Mouse (Mus musculus): ENCODE data around the gene Dnajc4. TPM values are rescaled to one million over a fixed set of nuclear protein-coding genes. Genes with fewer than 3 reads are reported as not detected.
"Not testable (repeated sequence)": the region's sequence is repeated elsewhere in the genome, so short reads cannot be mapped to it uniquely, and the experiment has no call there.

Dnajc4 gene
- polyA plus RNA-seq, 1 experiment from 2014 or later, result 24.1 TPM

DNA sequence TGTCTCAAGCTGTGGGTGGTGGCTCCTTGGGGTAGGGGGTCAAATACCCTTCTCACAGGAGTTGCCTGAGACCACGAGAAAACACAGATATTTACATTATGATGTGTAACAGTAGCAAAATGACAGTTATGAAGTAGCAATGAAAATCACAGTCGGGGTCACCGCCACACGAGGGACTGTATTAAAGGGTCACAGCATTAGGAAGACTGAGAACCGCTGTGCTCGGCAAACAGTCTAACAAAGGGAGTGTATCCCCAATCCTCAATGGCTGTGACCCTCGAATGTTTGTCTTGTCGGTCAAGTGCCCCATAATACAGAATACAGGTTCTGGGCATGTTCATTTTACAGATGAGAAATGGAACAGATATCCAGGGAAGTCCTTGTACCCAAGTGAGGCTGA lies 1.6 kb upstream of the Dnajc4 start:
- WGBS, result 87% methylated on average over 8 of the region's 8 CpGs
- Histone ChIP-seq H3K9ac (no peak overlapping the region), H3K27me3 (no peaks in the 10 kb centered on the region), H3K36me3 (peaks cover 12% of the 10 kb centered on the region), H3K4me3 (replicated peaks) (no peak overlapping the region; the same call in 1 of the 2 replicates), H3K4me2 (peak overlapping the region; percentile 82; the same call in 1 of the 2 replicates), H3K9me3 (replicated peaks) (no peaks in the 10 kb centered on the region), H3K27ac (no peak overlapping the region), H3K4me1 (peaks cover 56% of the 10 kb centered on the region)
- no peak for ATAC-seq (replicated peaks; ENCODE audit: low FRiP score)

DNA sequence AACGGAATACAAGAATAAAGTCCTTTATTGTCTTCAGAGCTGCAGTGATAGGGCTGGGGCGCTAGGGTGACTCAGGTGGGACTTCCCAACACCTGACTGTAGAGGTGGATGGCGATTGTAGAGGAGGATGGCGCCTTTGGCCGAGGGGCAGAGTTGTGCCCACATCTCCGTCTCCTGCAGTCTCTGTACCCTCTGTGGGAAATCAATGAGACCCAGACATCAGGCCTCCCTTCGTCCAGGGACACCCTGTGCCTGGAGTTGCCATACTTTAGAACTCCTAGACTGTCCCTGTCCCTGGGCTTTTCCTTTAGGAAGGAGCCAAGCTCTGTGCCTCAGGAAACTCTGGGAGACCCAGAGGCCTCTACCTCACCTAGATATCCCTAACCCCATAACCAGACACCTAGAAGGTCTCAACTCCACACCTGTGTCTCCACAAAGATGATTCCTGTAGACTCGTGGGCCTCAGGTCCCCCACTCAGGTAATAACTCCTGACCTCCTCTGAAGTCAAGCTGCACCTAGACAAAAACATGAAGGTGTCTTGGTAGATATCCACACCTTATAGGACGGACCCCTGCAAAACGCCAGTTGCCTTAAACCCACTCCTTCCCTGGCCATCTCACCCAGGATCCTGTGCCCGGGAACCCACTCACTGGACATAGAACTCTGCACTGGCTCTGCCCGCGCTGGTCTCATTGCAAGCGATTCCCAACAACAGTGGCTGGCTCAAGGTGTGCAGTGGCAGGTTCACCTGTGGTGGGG lies 819 bp upstream of the Dnajc4 start:
- Histone ChIP-seq H3K4me2 (peak overlapping the region; percentile 81), H3K27ac (peak overlapping the region; percentile 74), H3K4me1 (peaks cover 59% of the 10 kb centered on the region), H3K36me3 (peaks cover 4% of the 10 kb centered on the region), H3K9ac (peak overlapping the region; percentile 56), H3K27me3 (no peaks in the 10 kb centered on the region), H3K4me3 (replicated peaks) (peak overlapping the region; percentile 62), H3K9me3 (replicated peaks) (no peaks in the 10 kb centered on the region)
- WGBS, result 60% methylated on average over 14 of the region's 14 CpGs
- no peak for ATAC-seq (replicated peaks; ENCODE audit: low FRiP score)

DNA sequence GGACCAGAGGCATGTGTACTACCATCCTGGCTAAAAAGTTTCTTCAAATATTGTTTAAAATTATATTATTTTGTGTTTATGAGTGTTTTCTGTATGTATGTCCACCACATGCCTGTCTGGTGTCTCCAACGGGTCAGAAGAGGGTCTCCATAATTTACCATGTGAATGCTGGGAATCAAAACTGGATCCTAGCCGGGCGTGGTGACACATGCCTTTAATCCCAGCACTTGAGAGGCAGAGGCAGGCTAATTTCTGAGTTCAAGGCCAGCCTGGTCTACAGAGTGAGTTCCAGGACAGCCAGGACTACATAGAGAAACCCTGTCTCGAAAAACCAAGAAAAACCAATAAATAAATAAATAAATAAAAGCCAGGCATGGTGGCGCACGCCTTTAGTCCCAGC lies 1.2 kb downstream of the Dnajc4 start:
- not testable (repeated sequence) for H3K36me3 ChIP-seq; H3K27me3 ChIP-seq; ATAC-seq (replicated peaks; ENCODE audit: low FRiP score); H3K4me2 ChIP-seq; H3K4me3 ChIP-seq (replicated peaks); H3K9ac ChIP-seq; H3K9me3 ChIP-seq (replicated peaks); H3K27ac ChIP-seq
- WGBS, result 90% methylated on average over 6 of the region's 6 CpGs
- peaks cover 56% of the 10 kb centered on the region for H3K4me1 ChIP-seq

DNA sequence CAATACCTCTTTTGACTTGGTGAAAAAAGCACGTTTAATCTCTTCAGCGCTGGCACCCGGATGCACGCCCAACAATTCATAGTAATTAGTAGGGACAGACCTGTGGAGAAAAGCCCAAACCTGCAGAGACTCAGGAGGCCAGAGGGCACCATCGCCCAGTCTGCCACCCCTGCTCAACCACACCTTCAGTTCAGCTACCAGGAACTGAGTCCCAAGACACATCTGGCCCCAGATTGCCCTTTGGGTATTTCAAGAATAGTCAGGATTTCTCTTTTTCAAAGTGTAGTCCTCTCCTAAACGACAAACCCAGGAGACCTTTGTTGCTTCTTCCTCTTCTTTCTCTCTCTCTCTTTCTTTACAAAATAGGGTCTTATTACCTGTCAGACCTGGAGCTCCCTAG lies 1.7 kb downstream of the Dnajc4 start:
- Histone ChIP-seq H3K4me1 (peaks cover 58% of the 10 kb centered on the region), H3K4me3 (replicated peaks) (no peak overlapping the region), H3K36me3 (peaks cover 3% of the 10 kb centered on the region; the same call in 1 of the 2 replicates), H3K4me2 (no peak overlapping the region), H3K27me3 (no peaks in the 10 kb centered on the region), H3K9me3 (replicated peaks) (no peaks in the 10 kb centered on the region), H3K9ac (no peak overlapping the region), H3K27ac (no peak overlapping the region)
- no peak for ATAC-seq (replicated peaks; ENCODE audit: low FRiP score)
- 84% methylated on average over 6 of the region's 6 CpGs for WGBS

DNA sequence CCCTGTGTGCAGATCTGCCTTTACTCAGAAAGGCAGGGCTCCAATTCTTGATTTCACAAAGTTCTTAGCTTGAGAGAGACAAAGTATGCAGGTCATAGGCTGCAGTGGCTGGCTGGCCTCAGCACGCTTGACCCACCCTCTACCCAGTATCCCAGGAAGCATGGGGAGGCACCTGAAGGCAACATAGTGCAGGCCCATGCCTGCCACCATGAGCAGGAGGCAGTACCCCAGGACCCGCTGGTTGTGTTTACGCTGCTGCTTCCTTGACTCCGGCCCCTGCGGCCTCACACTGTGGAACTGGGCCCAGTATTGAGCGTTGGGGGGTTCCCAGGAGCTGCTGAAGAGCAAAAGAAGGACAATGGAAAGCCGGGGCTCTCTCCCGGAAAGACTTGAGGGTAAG lies 3.1 kb downstream of the Dnajc4 start:
- 92% methylated on average over 8 of the region's 8 CpGs for WGBS
- H3K4me2 ChIP-seq, result no peak overlapping the region
- H3K27ac ChIP-seq, result no peak overlapping the region
- no peak overlapping the region for H3K4me3 ChIP-seq (replicated peaks)
- H3K9me3 ChIP-seq (replicated peaks), result no peaks in the 10 kb centered on the region
- H3K4me1 ChIP-seq, result peaks cover 46% of the 10 kb centered on the region
- no peaks in the 10 kb centered on the region for H3K27me3 ChIP-seq
- peaks cover 14% of the 10 kb centered on the region for H3K36me3 ChIP-seq
- H3K9ac ChIP-seq, result no peak overlapping the region
- ATAC-seq (replicated peaks; ENCODE audit: low FRiP score), result no peak

DNA sequence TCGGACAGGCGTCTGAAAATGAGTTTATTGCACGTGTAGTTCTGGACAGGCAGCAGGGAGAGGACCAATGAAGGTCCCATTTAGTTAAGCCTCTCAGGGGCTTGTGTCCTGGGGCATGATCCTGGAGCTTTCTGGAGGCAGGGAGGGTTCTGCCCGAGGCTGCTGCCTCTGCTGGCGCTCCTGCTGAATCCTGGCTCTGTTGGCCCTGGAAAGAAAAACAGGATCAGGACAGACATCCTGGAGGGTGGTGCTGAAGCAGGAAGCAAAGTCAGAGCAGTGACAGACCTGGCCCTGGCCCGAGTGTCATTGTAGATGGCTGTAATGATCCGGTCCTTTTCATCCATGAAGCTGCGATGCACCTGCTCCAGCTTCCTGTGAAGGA lies 4.5 kb downstream of the Dnajc4 start:
- H3K27ac ChIP-seq, result peak overlapping the region; percentile 90
- H3K36me3 ChIP-seq, result peaks cover 25% of the 10 kb centered on the region
- ATAC-seq (replicated peaks; ENCODE audit: low FRiP score), result no peak
- no peaks in the 10 kb centered on the region for H3K9me3 ChIP-seq (replicated peaks)
- H3K4me1 ChIP-seq, result peaks cover 35% of the 10 kb centered on the region
- peak overlapping the region; percentile 91 for H3K9ac ChIP-seq
- WGBS, result 2% methylated on average over 8 of the region's 8 CpGs
- H3K4me3 ChIP-seq (replicated peaks), result peak overlapping the region; percentile 82
- H3K4me2 ChIP-seq, result peak overlapping the region; percentile 92
- H3K27me3 ChIP-seq, result no peaks in the 10 kb centered on the region

DNA sequence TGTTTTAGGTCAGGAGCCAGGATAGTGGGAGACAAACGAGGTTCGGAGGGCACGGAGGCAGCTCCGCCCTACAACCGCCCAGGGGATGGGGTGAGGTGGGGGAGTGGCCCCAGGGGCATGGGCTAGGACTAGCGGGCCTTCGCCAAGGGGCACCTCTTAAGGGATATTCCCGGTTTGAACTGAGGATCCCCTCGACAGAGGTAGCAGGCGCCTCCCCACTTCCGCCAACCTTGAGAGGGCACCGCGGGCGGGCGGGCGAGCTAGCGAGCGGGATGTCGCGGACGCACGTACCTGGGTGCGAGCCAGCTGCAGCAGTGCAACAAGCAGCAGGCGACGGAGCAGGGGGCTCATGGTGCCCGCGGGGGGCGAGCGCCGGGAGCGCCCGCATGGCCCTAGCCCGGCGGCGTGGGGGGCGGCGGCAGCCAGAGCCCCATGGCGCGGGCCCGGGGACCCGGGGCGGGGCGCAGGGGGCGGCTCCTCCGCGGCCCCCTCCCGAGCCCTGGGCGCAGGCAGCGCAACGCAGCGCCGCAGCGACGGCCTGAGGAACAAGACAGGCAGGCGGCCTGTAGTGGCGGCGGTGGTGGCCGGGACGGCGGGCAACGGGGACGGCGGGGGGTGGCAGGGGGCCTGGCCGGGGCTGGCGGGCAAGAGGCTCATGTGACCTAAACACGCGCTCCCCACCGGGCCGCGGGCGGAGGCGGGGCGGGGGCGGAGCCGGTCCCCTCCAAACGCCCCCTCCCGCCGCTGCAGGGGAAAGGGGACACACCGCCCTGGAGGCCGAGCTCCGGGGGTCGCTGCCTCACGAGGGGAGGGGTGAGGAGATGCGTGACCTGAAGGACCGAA lies 5.1 kb downstream of the Dnajc4 start, which contains the start of gene Vegfb:
TSS of gene Vegfb (minus strand) at position 591 of the 843 bp plus-strand sequence.
- Histone ChIP-seq H3K4me2 (peak within 1 kb of the TSS; percentile 92), H3K9ac (peak within 1 kb of the TSS; percentile 91), H3K27ac (peak within 1 kb of the TSS; percentile 90), H3K36me3 (peaks cover 31% of the 10 kb centered on the region), H3K9me3 (replicated peaks) (no peaks in the 10 kb centered on the region), H3K27me3 (no peaks in the 10 kb centered on the region), H3K4me1 (peaks cover 32% of the 10 kb centered on the region), H3K4me3 (replicated peaks) (peak within 1 kb of the TSS; percentile 82)
- ATAC-seq (replicated peaks; ENCODE audit: low FRiP score), result peak; percentile 53
- under 1% methylated on average over 80 of the region's 85 CpGs for WGBS

DNA sequence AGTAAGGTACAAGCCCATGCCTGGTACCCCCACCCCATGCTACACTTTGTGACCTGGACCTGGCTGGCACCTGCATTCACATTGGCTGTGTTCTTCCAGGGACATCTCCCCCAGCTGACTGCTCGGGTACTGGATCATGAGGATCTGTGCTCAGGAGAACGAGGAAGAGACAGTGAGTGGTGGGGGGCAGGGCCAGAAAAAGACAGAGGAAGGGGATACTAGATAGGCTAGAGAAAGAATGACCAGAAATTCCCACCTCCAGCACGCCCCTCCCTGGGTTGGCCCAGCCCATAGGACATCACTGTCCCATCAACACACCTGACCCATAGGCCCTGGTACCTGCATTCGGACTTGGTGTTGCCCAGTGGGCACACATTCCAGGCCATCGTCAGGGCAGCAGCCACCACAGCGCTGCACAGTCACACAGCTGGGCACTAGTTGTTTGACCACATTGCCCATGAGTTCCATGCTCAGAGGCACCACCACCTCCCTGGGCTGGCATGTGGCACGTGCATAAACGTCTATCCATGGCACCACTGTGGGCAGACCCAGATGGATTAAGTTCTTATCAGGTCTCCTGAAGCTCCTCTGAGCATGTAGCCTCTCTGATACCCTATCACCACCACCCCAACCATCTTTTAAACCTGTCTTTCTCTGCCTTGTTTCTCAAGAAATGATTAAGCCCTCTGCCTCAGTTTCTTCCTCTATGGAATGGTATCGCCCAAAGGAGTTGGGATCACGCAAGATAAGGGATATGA lies 6.2 kb downstream of the Dnajc4 start:
- Histone ChIP-seq H3K27me3 (no peaks in the 10 kb centered on the region), H3K36me3 (peaks cover 39% of the 10 kb centered on the region), H3K27ac (peak overlapping the region; percentile 90; the same call in 1 of the 2 replicates), H3K4me3 (replicated peaks) (peak overlapping the region; percentile 82), H3K9ac (peak overlapping the region; percentile 91), H3K9me3 (replicated peaks) (no peaks in the 10 kb centered on the region), H3K4me1 (peaks cover 29% of the 10 kb centered on the region), H3K4me2 (peak overlapping the region; percentile 92)
- WGBS, result 77% methylated on average over 10 of the region's 10 CpGs
- ATAC-seq (replicated peaks; ENCODE audit: low FRiP score), result no peak

DNA sequence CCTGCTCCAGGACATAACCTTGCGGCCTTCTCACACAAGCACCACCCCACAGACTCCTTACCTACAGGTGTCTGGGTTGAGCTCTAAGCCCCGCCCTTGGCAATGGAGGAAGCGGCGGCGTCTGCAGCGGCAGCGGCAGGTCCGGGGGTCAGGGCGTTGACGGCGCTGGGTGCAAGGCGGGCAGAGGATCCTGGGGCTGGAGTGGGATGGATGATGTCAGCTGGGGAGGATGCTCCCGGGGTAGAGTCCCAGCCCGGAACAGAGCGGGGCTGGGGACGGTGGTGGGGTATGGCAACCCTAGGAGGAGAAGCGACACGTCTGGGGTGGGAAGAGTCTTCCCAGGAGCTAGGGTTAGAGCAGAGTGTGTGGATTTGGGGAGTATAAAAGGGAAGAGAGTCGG lies 7.1 kb downstream of the Dnajc4 start:
- Histone ChIP-seq H3K4me2 (no peak overlapping the region), H3K4me1 (peaks cover 33% of the 10 kb centered on the region), H3K27me3 (no peaks in the 10 kb centered on the region), H3K27ac (no peak overlapping the region), H3K9me3 (replicated peaks) (no peaks in the 10 kb centered on the region), H3K36me3 (peaks cover 39% of the 10 kb centered on the region), H3K9ac (no peak overlapping the region), H3K4me3 (replicated peaks) (no peak overlapping the region)
- 84% methylated on average over 19 of the region's 19 CpGs for WGBS
- no peak for ATAC-seq (replicated peaks; ENCODE audit: low FRiP score)

DNA sequence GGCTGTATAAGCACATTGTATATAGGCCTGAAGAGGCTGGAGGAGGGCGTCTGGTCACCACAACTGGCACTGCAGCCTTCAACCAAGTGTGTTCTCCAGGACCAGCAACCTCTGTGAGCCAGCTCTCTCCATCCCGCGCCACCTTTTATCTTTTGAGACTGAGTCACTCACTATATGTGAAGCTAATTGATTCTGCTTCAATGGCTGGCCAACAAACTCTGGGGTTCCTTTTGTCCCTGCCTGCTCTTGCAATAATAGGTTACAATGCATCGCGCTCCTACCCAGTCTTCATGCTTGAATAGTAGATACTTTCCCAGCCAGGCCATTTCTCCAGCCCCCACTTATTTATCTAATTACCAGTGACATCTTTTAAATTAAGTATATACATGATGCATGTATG lies 8.8 kb downstream of the Dnajc4 start:
- 96% methylated on average over 5 of the region's 5 CpGs for WGBS
- H3K27me3 ChIP-seq, result no peaks in the 10 kb centered on the region
- H3K4me1 ChIP-seq, result peaks cover 39% of the 10 kb centered on the region
- no peak overlapping the region for H3K9ac ChIP-seq
- no peak overlapping the region for H3K27ac ChIP-seq
- no peaks in the 10 kb centered on the region for H3K9me3 ChIP-seq (replicated peaks)
- no peak overlapping the region for H3K4me3 ChIP-seq (replicated peaks)
- H3K4me2 ChIP-seq, result no peak overlapping the region
- peaks cover 38% of the 10 kb centered on the region for H3K36me3 ChIP-seq
- ATAC-seq (replicated peaks; ENCODE audit: low FRiP score), result no peak

DNA sequence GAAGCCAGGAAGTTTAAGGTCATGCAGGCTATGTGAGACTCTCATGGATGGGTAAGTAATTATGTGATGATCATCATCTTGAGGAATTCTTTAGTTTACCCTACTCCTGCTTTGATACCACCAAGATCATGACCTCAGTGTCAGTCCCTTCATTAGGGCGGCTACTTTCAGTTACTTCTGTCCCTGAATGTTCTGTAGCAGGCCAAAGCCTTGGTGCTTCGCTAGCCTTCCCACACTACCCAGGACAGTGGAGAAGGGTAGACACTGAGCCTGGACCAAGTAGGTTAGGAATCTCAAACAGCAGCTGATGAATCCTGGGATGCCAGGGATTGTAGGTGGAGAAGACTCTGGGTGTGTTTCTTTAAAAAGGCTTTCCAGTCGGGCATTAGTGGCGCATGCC lies 10.9 kb downstream of the Dnajc4 start:
- peak overlapping the region; percentile 83 for H3K4me3 ChIP-seq (replicated peaks)
- no peak for ATAC-seq (replicated peaks; ENCODE audit: low FRiP score)

More for the DNA sequence above, 10.9 kb downstream of the Dnajc4 start:
- Histone ChIP-seq H3K9me3 (replicated peaks) (no peaks in the 10 kb centered on the region), H3K27ac (0 out of 2 replicates have a peak overlapping the region, but pooled peaks have one; percentile 97), H3K9ac (no peak overlapping the region), H3K27me3 (no peaks in the 10 kb centered on the region), H3K4me2 (peak overlapping the region; percentile 84), H3K4me1 (peaks cover 47% of the 10 kb centered on the region), H3K36me3 (peaks cover 54% of the 10 kb centered on the region)
- 91% methylated on average over 4 of the region's 4 CpGs for whole genome bisulfite sequencing
